Mouse (Mus musculus) heart, adult 11 months (tissue): ENCODE measurements around the gene G430095P16Rik.

ENCODE experiments used
- DNase-seq: peaks from one replicate; pipeline ENCODE4 v3.0.0; 2022

Gene G430095P16Rik

DNA sequence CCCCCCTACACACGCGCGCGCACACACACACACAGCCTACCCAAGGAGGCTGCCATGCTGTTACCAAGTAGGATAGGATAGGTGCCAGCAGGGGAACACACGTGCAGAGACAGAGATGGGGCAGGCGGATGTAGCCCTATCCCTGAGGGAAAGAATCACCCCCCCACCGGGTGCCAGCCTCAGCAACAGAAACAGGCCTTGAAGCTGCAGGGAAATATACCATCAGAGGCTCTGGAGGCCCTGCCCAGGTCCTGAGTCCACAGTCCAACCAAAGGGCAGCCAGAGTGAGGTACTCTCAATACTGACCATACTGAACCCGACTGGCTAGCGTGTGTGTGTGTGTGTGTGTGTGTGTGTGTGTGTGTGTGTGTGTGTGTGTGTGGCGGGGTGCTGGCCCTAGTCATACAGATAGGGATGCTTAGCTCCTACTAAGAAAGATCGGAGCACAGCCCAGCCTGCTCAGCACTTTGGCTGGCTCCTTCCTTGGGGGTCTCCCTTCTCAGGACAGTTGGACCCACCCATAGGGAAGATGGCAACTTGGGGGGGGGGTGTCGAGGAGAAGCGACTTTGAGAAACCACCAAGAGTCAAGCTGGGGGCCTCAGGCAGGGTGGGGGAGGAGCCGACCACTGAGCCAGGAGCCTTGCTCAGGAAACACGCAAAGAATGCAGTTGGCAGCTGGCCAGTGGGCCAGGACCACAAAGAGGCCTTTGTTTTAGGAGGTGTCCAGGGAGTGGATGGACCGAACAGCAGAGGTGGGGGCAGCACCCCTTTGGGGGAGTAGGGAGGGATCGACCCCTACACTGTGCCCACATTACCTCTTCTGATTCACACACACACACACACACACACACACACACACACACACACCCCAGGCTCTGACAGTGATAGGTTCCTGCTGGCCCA lies 21.0 kb downstream of the G430095P16Rik start:
- DNase-seq: peak; percentile 98

GRCm38 (mm10) chr8:84745032-84745925 lies 22.5 kb downstream of the G430095P16Rik start:
- peak; percentile 95 for DNase-seq

DNA sequence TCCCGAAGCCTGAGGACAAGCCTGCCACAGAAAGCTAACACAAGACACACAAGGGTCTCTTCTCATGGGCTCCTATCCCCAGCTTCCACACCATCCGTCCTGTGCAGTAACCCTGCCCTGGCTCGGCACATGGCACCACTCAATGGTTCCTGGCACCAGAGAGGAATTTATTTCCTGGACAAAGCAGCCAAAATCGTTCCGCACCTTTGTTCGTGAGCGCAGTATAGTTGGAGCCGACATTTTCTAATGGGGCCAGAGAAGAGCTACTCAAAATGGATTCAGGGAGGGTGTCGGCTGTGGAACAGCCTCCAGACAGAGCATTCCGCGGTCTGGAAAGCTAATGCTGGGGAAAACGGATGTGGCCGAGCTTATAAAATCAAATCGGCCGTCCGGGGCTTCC lies 26.7 kb downstream of the G430095P16Rik start:
- DNase-seq: no peak

DNA sequence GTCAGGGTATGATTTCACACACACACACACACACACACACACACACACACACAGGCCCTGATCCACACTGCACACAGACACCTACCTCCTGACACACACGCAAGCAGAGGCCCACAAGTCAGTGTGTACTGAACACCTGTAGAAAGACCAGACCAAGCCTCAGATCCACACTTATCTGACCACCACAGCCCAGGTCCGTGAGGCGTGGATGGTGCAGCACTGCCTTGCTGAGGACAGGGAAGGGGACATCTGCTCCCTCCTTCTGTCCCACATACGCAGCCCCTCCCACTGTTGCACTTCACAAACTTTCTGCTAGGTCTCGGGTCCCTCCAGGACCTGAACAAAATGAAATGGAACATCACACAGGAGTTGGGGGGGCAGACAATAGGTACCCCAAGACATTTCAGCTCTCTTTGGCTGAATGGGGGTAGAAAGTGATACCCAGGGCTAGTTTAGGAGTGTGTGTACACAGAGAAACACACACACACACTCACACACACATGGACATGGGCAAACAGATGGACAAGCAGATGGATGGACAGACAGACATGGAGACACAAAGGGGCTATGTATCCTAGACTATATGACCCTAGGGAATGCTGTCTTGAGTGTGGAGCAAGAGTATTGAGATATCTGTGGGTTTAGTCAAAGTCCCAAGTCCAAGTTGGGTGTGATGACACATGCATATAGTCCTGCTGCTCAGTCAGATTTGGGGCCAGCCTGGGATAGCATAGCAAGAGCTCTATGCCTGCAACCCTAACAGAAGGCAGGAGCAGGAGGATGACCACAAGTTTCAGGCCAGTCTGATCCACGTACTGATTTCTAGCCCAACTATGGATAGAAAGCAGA lies 30.2 kb downstream of the G430095P16Rik start:
- no peak for DNase-seq

GRCm38 (mm10) chr8:84757501-84757900 lies 34.7 kb downstream of the G430095P16Rik start:
- no peak for DNase-seq

DNA sequence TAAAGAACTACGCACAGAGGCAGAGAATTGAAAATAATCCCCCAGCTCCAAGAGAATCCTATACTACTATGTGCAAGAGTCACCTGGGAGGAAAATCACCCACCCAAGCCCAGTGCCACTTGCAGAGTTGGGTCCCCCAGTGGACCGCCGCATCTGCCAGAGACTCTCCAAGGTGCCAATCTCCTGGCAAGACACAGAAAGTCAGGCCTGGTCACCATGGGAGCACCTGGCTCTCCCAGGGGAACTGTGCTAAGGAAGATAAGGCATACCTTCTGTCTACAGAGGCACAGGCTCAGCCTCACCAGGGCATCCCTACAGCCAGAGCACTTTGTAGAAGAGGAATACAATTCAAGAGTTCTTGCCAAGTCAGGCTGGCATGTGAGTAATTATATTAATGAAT lies 35.5 kb downstream of the G430095P16Rik start:
- no peak for DNase-seq

GRCm38 (mm10) chr8:84759126-84759525 lies 36.3 kb downstream of the G430095P16Rik start:
- DNase-seq: no peak

GRCm38 (mm10) chr8:84759718-84760117 lies 36.9 kb downstream of the G430095P16Rik start:
- DNase-seq: no peak

- no peak for DNase-seq
These were observed 37.6 kb downstream of the G430095P16Rik start for GRCm38 (mm10) chr8:84760405-84760805.

DNA sequence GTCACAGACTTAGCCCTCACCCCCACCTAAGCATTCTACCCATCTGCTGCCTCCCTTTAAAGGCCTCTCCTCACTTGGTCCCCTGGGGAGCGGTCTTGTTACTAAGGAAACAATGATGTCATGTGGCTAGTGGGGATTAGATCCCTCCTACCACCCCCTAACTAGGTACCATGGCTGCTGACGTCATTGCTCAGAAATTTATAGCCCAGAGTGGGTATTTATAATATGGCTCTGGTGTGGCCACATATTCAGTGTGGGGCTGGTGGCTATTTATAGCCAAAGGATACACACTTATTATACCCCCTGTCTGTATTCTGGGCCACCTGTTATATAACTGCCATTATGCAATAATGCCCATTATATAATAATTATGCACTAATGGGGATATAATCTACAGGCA lies 38.1 kb downstream of the G430095P16Rik start:
- no peak for DNase-seq

GRCm38 (mm10) chr8:84764100-84764499 lies 41.3 kb downstream of the G430095P16Rik start:
- DNase-seq: no peak

DNA sequence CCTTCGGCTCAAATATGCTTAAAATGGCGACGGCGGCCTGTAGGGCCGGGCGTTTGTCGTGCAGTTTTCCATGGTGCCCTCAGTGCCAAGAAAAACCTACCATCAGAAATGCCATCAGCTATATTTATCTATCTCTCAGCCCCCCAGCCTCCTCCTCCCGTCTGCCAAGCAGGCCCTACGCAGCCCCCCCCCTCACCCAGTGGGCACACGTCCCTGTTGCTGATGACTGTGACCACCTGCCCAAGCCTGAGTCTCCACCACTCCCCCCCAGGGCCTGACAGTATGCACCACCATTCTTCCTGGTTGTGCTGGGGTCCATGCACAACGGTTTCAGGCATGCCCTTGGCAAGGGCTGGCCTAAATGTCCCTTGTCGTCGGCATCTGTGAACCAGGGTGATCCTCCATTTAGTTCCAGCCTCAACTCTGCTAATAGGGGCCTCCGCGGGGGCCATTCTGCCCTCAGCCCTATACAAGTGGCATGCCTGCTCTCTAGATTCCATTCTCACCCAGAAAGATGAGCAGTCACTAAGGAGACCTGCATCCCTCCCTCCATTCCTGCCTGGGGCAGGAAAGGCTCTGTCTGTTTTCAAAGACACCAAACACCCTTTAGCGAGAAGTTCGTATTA lies 42.2 kb downstream of the G430095P16Rik start:
- no peak for DNase-seq

DNA sequence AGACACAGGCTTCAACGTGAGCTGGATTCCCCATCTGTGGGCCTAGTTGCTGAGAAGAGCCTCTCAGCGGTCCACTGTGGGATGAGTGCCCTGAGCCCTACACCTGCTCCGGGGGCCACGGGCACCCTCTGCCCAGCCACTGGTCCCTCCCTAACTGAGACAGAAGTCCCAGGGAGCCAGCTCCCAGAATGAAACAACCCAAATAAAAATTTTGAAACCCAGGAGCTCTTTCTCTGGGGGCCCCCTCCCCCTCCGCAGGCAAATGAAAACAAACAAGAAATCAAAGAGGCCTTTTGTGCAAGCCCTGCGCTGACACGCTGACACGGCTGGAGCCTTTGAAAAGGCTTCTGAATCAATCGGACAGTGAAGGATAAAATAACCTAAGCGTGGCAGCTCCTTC lies 42.8 kb downstream of the G430095P16Rik start:
- no peak for DNase-seq

- DNase-seq: peak; percentile 97
These were observed 43.6 kb downstream of the G430095P16Rik start for GRCm38 (mm10) chr8:84766422-84766821.

- DNase-seq: no peak
These were observed 44.4 kb downstream of the G430095P16Rik start for GRCm38 (mm10) chr8:84767221-84767620.

- DNase-seq: no peak
These were observed 45.7 kb downstream of the G430095P16Rik start for GRCm38 (mm10) chr8:84768343-84769095.

GRCm38 (mm10) chr8:84769324-84769723 lies 46.5 kb downstream of the G430095P16Rik start:
- no peak for DNase-seq

- DNase-seq: no peak
These were observed 47.5 kb downstream of the G430095P16Rik start for GRCm38 (mm10) chr8:84770100-84770953.

DNA sequence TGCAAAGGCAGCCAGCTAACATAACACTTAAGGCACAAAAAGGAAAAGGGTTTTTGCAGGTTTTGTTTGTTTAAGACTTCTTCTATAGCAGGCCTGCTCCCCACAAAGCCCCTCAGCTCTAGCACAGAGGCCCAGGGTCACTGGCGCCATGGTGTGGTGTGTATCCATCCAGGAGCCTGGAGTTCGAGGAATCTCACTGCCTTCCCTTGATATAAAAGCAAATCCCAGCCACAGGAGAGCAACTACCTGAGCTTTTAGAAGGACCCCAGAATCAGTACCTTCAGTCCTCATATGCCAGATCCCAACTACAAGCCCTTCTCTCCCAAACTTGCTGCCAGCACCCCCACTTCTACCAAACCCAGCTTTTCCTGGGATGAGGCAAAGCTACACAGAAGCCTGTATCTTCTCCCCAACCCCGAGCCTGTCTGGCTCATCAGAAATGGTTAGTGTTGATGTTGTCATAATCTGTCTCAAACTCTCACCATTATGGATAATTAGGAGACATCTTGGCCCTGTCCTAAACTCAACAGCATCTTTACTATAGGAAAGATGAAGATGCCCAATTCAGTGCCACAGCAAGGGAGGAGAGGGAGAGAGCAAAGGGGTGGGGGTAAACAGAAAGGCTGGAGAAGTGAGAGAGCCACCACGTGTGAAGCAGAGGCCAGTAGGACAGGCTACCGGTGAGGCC lies 48.3 kb downstream of the G430095P16Rik start:
- DNase-seq: no peak

DNA sequence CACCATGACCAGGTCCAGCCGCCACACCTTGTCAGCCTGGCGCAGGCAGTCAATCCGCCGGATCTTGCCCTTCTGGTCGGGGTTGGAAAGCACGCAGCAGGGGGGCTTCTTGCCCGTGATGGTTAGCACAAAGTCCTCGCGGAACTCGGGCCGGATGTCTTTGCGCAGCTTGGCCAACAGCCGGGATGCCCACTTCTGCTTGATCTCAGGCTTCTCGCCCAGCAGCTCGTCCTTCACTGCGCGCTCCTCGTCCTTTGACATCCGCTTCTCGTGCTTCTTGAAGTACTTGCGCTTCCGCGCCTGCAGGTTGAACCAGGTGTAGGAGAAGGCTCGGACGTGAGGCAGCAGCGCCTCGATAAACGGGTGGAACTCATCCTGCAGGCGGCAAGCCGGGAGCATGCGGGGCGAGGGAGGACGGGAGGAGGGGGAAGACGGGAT lies 49.2 kb downstream of the G430095P16Rik start:
- no peak for DNase-seq
